16 mouse cellular contexts compared by ENCODE assay signal in the genomic region with DNA sequence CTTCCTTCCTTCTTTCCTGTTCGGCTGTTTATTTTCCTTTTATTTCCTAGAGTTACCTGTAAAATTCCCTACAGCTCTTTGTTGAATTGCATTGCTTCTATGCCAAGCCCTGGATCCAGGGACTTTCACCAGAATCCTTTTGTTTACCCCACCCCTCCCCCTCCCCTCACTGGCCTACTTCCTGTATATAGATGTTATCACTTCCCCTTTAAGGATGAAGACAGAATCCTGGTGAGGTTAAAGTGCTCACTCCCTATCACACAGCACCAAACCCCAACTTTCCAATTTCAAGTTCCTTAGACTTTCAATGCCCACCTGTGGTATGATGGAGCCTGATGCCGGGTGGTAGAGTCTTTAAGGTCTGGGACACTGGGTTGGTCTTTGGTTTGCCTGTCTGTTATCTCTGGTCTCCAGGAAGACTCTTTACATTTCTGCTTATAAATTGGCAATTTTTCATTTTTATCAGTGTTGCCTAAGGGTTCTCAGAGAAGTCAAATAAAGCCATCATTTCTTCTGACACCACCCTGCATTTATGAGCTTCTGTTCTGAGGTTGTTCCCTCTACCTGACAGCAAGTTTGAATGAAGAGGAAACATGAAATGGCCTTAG. TPM values are rescaled to one million over a fixed set of nuclear protein-coding genes. Genes with fewer than 3 reads are reported as not detected.
DNase-seq lines count a peak whose midpoint lies in the region; ATAC-seq lines count a peak whose summit lies in the region.
"Had no signal": no experiment of that assay in that cellular context is flagged by ENCODE, and none has a peak within 500 bp of the region (broad histone marks: within the 10 kb centered on the region; RNA-seq: fewer than 3 reads in every experiment).

No protein-coding gene starts in this region.

- H3K9ac ChIP-seq in liver, embryonic 16.5 days (ENCODE audit: low read depth, low read length) = no peak overlapping the region
- H3K9ac ChIP-seq in forebrain, embryonic 13.5 days = no peak overlapping the region
- H3K9ac ChIP-seq in kidney, embryonic 16.5 days (replicated peaks; ENCODE audit: low read length) = no peak overlapping the region
- H3K9ac ChIP-seq: embryonic facial prominence, embryonic 13.5 days; limb, embryonic 15.5 days; lung, embryonic 15.5 days had no signal

- no peaks in the 10 kb centered on the region for H3K9me3 ChIP-seq in liver, embryonic 16.5 days (replicated peaks; ENCODE audit: control insufficient read depth, low read length)
- peaks cover 4% of the 10 kb centered on the region; the same call in 1 of the 2 replicates for H3K9me3 ChIP-seq in forebrain, embryonic 13.5 days (replicated peaks)
- H3K9me3 ChIP-seq in kidney, embryonic 16.5 days (ENCODE audit: low read length) = peaks cover 9% of the 10 kb centered on the region; the same call in 1 of the 2 replicates
- H3K9me3 ChIP-seq: embryonic facial prominence, embryonic 13.5 days; limb, embryonic 15.5 days; lung, embryonic 15.5 days had no signal

- H3K4me3 ChIP-seq in liver, embryonic 16.5 days (ENCODE audit: low read depth, low read length) = no peak overlapping the region
- H3K4me3 ChIP-seq in forebrain, embryonic 13.5 days = no peak overlapping the region
- H3K4me3 ChIP-seq in kidney, embryonic 16.5 days (ENCODE audit: low read length) = no peak overlapping the region
- H3K4me3 ChIP-seq: embryonic facial prominence, embryonic 13.5 days; limb, embryonic 15.5 days; lung, embryonic 15.5 days had no signal

- H3K27ac ChIP-seq in liver, embryonic 16.5 days (ENCODE audit: low read length) = 0 out of 2 replicates have a peak overlapping the region, but pooled peaks have one; percentile 3
- no peak overlapping the region for H3K27ac ChIP-seq in forebrain, embryonic 13.5 days
- H3K27ac ChIP-seq in kidney, embryonic 16.5 days (ENCODE audit: low read length) = no peak overlapping the region
- H3K27ac ChIP-seq: embryonic facial prominence, embryonic 13.5 days; limb, embryonic 15.5 days; lung, embryonic 15.5 days had no signal

- no peaks in the 10 kb centered on the region for H3K27me3 ChIP-seq in liver, embryonic 16.5 days (ENCODE audit: control insufficient read depth, insufficient read depth, low read depth, low read length)
- H3K27me3 ChIP-seq in forebrain, embryonic 13.5 days = no peaks in the 10 kb centered on the region
- no peaks in the 10 kb centered on the region for H3K27me3 ChIP-seq in kidney, embryonic 16.5 days (ENCODE audit: insufficient read depth, low read length)
- H3K27me3 ChIP-seq: embryonic facial prominence, embryonic 13.5 days; limb, embryonic 15.5 days; lung, embryonic 15.5 days had no signal

- no peak for ATAC-seq in liver, embryonic 16.5 days (ENCODE audit: low read depth)
- ATAC-seq in CD4-positive, CD25-positive, alpha-beta regulatory T cell, adult 4 months = peak; percentile 25
- ATAC-seq in common myeloid progenitor, adult 5-6 weeks (replicated peaks; ENCODE audit: low read depth, poor library complexity, severe bottlenecking) = peak; percentile 23; the same call in 1 of the 2 replicates
- 0 out of 2 replicates have a peak, but pooled peaks have one; percentile 33 for ATAC-seq in monocyte, adult 5-6 weeks (replicated peaks; ENCODE audit: insufficient number of reproducible peaks, low FRiP score, low TSS enrichment, poor library complexity, severe bottlenecking)
- no peak for ATAC-seq in forebrain, embryonic 13.5 days
- no peak for ATAC-seq in kidney, embryonic 16.5 days (ENCODE audit: low FRiP score, low TSS enrichment)
- ATAC-seq: midbrain, embryonic 16.5 days had no signal

- H3K4me1 ChIP-seq in liver, embryonic 16.5 days (ENCODE audit: control insufficient read depth, low read depth, low read length) = peaks cover 9% of the 10 kb centered on the region
- H3K4me1 ChIP-seq in forebrain, embryonic 13.5 days = no peaks in the 10 kb centered on the region
- no peaks in the 10 kb centered on the region for H3K4me1 ChIP-seq in kidney, embryonic 16.5 days (ENCODE audit: insufficient read depth, low read length)
- H3K4me1 ChIP-seq: embryonic facial prominence, embryonic 13.5 days; limb, embryonic 15.5 days; lung, embryonic 15.5 days had no signal

- 32% methylated on average over 2 of the region's 2 CpGs for WGBS in liver, embryonic 16.5 days (ENCODE audit: insufficient replicate concordance)
- WGBS in forebrain, embryonic 13.5 days = 92% methylated on average over 2 of the region's 2 CpGs
- WGBS in kidney, embryonic 16.5 days = 89% methylated on average over 1 of the region's 2 CpGs

- DNase-seq in liver = no peak
- DNase-seq in Muller cell, postnatal 12 days (ENCODE audit: inconsistent ontology term) = no peak
- DNase-seq: adrenal gland, adult 2 months; cerebellum, adult 9-10 months; kidney, adult 2 months; kidney, postnatal 25 days had no signal

- H3K36me3 ChIP-seq in liver, embryonic 16.5 days (ENCODE audit: control insufficient read depth, insufficient read depth) = no peaks in the 10 kb centered on the region
- H3K36me3 ChIP-seq in forebrain, embryonic 13.5 days (ENCODE audit: poor library complexity, severe bottlenecking) = no peaks in the 10 kb centered on the region
- H3K36me3 ChIP-seq in kidney, embryonic 16.5 days (ENCODE audit: insufficient read depth, low read length) = no peaks in the 10 kb centered on the region
- H3K36me3 ChIP-seq: embryonic facial prominence, embryonic 13.5 days; limb, embryonic 15.5 days; lung, embryonic 15.5 days had no signal

- no peak overlapping the region for H3K4me2 ChIP-seq in liver, embryonic 16.5 days (ENCODE audit: low read depth, low read length)
- no peak overlapping the region for H3K4me2 ChIP-seq in forebrain, embryonic 13.5 days
- H3K4me2 ChIP-seq in kidney, embryonic 16.5 days (replicated peaks; ENCODE audit: low read depth, low read length) = no peak overlapping the region
- H3K4me2 ChIP-seq: embryonic facial prominence, embryonic 13.5 days; limb, embryonic 15.5 days; lung, embryonic 15.5 days had no signal

RNA-seq across cellular contexts. Expression of a gene that starts 59.9 kb away (rescaled TPM):
- polyA plus RNA-seq in liver, embryonic 16.5 days (2015; fragmentation: Nextera tagmentation; extraction: Ambion mirVana) = 2.1 and 2.7 TPM in 2 replicates
- 10 to 100 TPM; 15.4 to 20.7 TPM for polyA plus RNA-seq in CD4-positive, CD25-positive, alpha-beta regulatory T cell, adult 4 months (2017; shearing (Covaris generic))
- total RNA-seq in common myeloid progenitor, adult 5-6 weeks (2017) = 11.4 and 22.5 TPM in 2 replicates
- 41.4 to 79.7 TPM (median 51.4 TPM) in 3 replicates for total RNA-seq in monocyte, adult 5-6 weeks (2017)
- 20.8 and 22.8 TPM in 2 replicates for polyA plus RNA-seq in forebrain, embryonic 13.5 days (2015; fragmentation: Nextera tagmentation; extraction: Ambion mirVana)
- polyA plus RNA-seq in kidney, embryonic 16.5 days (2015; fragmentation: Nextera tagmentation; extraction: Ambion mirVana) = 5.7 and 7.8 TPM in 2 replicates

Comparison
In these comparisons a context has a peak if more than half of its experiments do, and no peak if none do; other contexts are left out.
1. ATAC-seq: peak in CD4-positive, CD25-positive, alpha-beta regulatory T cell, adult 4 months (single experiment), common myeloid progenitor, adult 5-6 weeks (single experiment) and monocyte, adult 5-6 weeks (single experiment); none in liver, embryonic 16.5 days (single experiment), forebrain, embryonic 13.5 days (single experiment) and kidney, embryonic 16.5 days (single experiment).